Mouse (Mus musculus) urinary bladder, postnatal 0 days (tissue): ENCODE data around the gene Gm37240. TPM values are rescaled to one million over a fixed set of nuclear protein-coding genes. Genes with fewer than 3 reads are reported as not detected.

ENCODE experiments used
- microRNA counts: library from miRNA; unstranded; fragments of <30 nt; microRNA quantifications from one replicate; lab custom pipeline; 2016
- microRNA-seq: library from miRNA; unstranded; fragments of <30 nt; microRNA quantifications from one replicate; pipeline ENCODE4, GENCODE M21; 2016
- polyA plus RNA-seq: library from polyadenylated mRNA; unstranded; fragments of >200 nt; fragmentation: Nextera tagmentation; extraction: Ambion mirVana; gene quantifications from 2 replicates; pipeline ENCODE4 v1.2.1, GENCODE M21; 2015

The Gm37240 gene
- polyA plus RNA-seq: 3.6 and 3.8 TPM in 2 replicates

GRCm38 (mm10) chr3:85887239-85887827, at the start of gene Gm37240, which contains the start of gene Glt28d2:
Gene Gm37240, minus strand, starts transcription at chr3:85887518.
Gene Glt28d2, minus strand, starts transcription at chr3:85887516.

GRCm38 (mm10) chr3:85817191-85817590, 70.1 kb downstream of the Gm37240 start, which contains the start of gene Fam160a1:
Gene Fam160a1, minus strand, starts transcription at chr3:85817291.

GRCm38 (mm10) chr3:85573864-85574830, 313.2 kb downstream of the Gm37240 start, which contains the start of gene Gatb:
Gene Gatb, plus strand, starts transcription at chr3:85574119.

GRCm38 (mm10) chr3:84814762-84815381, 1072.4 kb downstream of the Gm37240 start, which contains the start of gene Fbxw7:
Gene Fbxw7, plus strand, starts transcription at chr3:84815268.

GRCm38 (mm10) chr3:84593274-84593673, 1294.0 kb downstream of the Gm37240 start, which contains the start of gene Tigd4:
Gene Tigd4, plus strand, starts transcription at chr3:84593574.

GRCm38 (mm10) chr3:84582023-84582912, 1305.0 kb downstream of the Gm37240 start, which contains the start of gene Arfip1:
Gene Arfip1, minus strand, starts transcription at chr3:84582625.

GRCm38 (mm10) chr3:84480006-84480897, 1407.1 kb downstream of the Gm37240 start, which contains the start of gene Fhdc1:
Gene Fhdc1, minus strand, starts transcription at chr3:84480429.

MicroRNAs encoded within 50 kb of the gene (microRNA counts, 519-probe panel; counts per million panel counts)
- microRNA mmu-miR-466k (lab: Ali Mortazavi, UCI): not detected

Small RNAs within 50 kb of the gene (microRNA-seq; reads per million reads assigned to microRNA genes)
- gene Mir466k: not detected

Other genes starting within 250 kb of the Gm37240 start
- gene Fam160a1, start 70.2 kb downstream of the Gm37240 start, polyA plus RNA-seq: 1.7 and 2.4 TPM in 2 replicates
- gene Glt28d2, start within 50 bp of the Gm37240 start, polyA plus RNA-seq: 1.1 and 1.3 TPM in 2 replicates
- gene Sh3d19, start 83.6 kb upstream of the Gm37240 start, polyA plus RNA-seq: 62.1 and 75.8 TPM in 2 replicates
- gene Prss48, start 115.0 kb upstream of the Gm37240 start, polyA plus RNA-seq: not detected in 2 replicates